Mouse (Mus musculus): ENCODE results near the gene Nalcn.

Nalcn gene

GRCm38 (mm10) chr14:123512923-123513322 is 114.0 kb downstream of the Nalcn start:
- no peak for DNase-seq (ENCODE audit: low read depth, low spot score)

- peak; percentile 7 for DNase-seq (ENCODE audit: low read depth, low spot score)
Observed at GRCm38 (mm10) chr14:123495544-123495943, 131.4 kb downstream of the Nalcn start.

DNA sequence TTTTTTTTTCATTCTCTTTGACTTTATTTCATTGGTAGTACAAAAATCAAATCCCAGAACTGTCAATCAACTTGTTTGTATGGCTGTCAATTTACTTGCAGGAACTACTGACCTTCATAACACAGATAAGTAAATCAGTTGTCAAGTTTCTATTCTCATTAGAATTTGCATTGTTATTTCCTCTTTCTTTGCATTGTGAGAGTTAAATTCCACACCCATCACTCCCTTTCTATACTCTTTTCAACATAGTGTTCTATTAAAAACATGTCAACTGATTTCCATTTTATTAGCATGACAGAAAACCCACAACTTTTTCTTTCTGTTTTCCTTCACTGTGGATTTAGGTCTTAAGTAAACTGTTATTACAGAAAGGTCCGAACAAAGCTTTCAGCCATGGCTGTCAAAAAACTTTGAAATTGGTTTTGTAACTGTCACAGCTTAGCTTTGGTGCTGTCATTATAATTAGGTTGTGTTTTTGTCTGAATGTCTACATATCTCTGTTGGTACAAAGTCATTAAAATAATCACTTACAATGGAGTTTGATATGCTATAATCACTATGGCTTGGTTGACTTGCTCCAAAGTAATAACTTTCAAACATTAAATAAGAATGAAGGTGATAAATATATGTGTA is 138.3 kb downstream of the Nalcn start:
- no peak for DNase-seq (ENCODE audit: low read depth, low spot score)

DNA sequence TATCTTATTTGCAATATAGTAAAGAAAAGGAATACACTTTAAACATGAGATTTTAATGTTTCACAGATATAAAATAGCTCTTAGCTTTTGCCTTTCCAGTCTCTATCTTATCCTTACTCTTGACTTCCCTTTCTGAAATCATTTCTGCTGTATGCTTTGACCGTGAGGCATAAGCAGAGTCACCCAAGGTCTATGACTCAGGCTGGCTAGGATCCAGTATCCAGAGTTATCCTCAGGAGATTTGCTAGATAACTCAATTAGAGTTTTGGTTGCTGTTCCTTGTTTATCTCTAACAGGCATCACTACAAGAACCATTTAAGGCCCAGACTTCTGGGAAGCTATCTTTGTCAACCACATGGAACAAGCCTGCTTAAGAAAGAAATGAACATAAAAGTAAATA is 164.9 kb downstream of the Nalcn start:
- no peak for DNase-seq (ENCODE audit: low read depth, low spot score)

DNA sequence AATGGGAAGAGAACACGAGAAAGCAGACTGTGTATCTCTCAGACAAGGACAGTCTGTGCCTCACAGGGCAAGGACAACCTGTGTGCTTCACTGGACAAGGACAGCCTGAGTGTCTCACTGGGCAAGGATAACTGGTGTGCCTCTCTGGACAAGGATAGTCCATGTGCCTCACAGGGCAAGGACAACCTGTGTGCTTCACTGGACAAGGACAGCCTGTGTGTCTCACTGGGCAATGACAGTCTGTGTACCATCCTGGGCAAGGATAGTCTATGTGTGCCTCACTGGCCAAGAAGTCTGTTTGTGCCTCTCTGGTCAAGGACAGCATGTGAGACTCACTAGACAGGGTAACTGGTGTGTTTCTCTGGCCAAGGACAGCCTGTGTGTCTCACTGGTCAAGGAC is 180.9 kb downstream of the Nalcn start:
- no peak for DNase-seq (ENCODE audit: low read depth, low spot score)

GRCm38 (mm10) chr14:123435542-123435941 is 191.4 kb downstream of the Nalcn start:
- DNase-seq (ENCODE audit: low read depth, low spot score) = no peak

GRCm38 (mm10) chr14:123376167-123376855 is 250.6 kb downstream of the Nalcn start:
- no peak for DNase-seq (ENCODE audit: low read depth, low spot score)

DNA sequence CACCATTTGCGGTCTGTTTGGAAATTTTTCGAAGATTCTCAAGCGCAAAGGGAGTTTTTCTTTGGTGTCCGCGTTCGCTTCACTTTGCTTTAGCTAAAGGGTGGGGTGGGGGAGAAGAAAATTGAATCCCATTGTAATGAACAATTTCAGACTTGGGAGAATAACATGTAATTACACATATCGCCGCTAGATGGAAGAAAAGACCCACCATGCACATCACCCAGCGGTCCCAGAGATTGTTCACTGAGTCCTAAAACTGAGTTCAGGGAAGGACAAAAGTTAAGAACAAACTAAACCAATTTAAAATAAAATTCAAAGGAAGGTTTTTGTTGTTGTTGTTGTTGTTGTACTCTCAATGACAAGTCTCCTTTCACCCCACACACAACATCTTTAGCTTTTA is 255.4 kb downstream of the Nalcn start:
- peak; percentile 37 for DNase-seq (ENCODE audit: low read depth, low spot score)

DNA sequence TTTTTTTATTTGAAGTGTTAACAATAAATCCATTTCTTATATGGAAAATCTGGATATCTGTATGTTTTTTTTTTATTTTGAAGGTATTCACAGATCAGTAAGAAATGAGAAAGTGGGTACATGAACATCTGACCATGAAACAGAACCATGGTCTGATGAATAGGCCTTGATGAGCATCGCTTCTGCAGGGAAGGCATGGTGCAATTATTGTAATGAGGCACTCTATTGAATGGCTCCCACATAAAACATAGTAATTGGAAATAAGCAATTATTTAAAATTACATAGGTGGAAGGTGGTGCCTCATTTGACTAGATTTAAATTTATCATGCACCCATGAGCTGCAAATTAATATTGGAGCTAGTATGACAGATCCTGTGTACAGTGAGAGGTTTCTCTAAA is 267.3 kb downstream of the Nalcn start:
- no peak for DNase-seq (ENCODE audit: low read depth, low spot score)

DNA sequence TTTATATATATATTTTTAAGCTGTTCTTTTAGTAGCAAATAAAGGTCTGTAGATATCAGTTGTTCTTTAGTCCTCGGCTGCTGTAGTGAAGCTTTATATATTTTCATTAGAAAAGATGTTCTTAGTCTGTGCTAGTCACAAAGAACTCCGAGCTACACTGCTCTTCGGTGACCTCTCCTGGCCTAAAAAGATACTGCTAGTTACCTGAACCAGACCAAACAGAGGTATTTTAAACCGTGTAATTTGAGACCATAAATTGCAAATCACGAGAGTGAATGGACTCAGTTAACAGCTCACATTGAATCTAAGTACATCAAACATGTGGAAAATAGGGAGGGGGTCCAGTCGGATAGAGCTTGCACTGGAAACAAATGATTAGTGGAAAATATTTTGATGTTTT is 274.0 kb downstream of the Nalcn start:
- peak; percentile 70 for DNase-seq (ENCODE audit: low read depth, low spot score)

DNA sequence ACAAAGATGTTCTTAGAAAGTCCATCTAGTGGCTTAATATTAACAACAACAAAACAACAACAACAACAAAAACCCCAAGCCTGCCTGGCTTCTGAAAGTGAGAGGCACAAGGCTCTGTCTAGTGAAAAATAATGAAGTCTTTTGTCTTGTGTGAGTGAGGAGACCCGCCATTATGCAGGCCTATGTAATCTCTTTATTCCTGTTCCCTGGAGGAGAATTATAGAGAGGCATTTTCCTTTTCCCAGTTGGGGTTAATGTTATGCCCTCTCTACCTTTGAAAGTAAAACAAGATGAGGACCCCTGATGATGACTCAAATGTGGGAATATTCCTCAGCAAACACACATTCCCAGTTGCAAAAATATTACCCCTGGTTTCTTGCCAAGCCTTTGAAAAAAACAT is 295.1 kb downstream of the Nalcn start:
- DNase-seq (ENCODE audit: low read depth, low spot score) = peak; percentile 37

DNA sequence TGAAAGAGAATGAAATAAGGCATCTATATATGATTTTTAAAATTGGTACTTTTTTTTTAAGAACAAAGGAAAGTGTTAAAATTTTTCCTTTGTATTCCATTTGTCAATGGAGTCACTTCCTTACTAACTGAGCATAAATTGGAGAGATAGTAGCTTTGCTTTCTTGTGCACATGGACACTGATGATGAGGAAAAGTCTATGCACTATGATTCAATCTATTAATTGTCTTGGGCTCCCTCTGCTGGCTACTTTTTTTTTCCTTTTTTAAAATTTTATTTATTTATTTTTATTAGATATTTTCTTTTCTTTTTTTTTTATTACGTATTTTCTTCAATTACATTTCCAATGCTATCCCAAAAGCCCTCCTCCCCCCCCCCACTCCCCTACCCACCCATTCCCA is 312.6 kb downstream of the Nalcn start:
- DNase-seq (ENCODE audit: low read depth, low spot score) = no peak

GRCm38 (mm10) chr14:123312371-123312770 is 314.6 kb downstream of the Nalcn start:
- DNase-seq (ENCODE audit: low read depth, low spot score) = no peak

- DNase-seq (ENCODE audit: low read depth, low spot score) = no peak
Observed at GRCm38 (mm10) chr14:123296068-123296467, 330.9 kb downstream of the Nalcn start.

DNA sequence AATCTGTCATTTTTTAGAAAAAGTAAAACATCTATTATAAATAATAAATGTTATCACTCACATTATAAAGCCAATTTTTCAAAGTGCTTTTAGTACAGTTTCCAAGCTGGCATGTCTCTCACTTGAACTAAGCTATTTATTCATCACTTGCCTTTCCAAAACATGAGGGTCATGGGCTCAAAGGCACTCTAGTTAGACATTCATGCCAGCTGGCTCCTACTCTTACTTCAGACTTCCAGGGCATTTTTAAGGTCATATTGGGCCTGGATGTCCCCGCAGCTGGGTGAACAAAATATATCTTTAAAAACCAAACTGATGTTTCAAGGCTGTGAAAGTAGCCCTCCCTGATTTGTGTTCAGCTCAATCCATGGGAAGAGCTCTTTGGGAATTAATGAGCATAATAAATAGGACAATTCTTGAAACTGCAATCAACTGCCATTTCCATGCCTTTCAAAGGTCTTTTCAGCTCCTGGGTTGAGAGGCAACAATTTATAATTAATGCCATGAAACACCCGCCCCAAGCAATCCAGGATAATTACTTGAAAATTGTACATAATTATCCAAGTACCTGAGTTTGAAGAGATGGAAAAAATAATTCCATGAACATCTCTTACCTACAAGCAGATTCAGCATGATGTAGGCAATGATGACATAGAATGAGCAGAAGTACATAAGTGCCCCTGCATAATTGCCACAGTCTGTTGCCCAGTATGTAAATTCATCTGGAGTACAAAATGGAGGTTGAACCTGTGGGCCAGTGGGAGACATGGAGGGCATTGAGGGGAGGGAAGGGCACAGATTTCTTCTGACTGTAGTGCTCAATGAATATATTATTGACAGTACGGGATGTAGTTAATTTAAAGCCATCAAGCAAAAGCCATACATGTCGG is 335.6 kb downstream of the Nalcn start:
- no peak for DNase-seq (ENCODE audit: low read depth, low spot score)

GRCm38 (mm10) chr14:123282165-123282564 is 344.8 kb downstream of the Nalcn start:
- DNase-seq (ENCODE audit: low read depth, low spot score) = no peak

DNA sequence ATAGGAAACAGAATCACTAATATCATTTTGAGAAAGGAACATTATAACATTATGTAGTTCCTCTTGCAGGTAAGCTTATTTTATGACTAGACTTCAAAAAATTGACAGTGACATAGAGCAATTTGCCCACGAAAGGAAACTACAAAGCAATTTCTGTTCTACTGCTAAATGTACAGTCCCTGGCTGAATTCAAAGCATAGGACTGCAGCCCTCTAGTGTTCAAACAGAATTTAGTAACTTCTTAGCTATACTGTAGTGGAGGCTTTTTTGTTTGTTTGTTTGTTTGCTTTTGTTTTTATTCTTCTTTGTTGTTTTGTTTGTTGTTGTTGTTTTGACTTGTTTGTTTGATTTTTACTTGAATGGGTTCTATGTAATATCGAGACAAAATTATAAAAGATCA is 354.8 kb downstream of the Nalcn start:
- DNase-seq (ENCODE audit: low read depth, low spot score) = no peak

GRCm38 (mm10) chr14:123240738-123241137 is 386.2 kb downstream of the Nalcn start:
- DNase-seq (ENCODE audit: low read depth, low spot score) = no peak

DNA sequence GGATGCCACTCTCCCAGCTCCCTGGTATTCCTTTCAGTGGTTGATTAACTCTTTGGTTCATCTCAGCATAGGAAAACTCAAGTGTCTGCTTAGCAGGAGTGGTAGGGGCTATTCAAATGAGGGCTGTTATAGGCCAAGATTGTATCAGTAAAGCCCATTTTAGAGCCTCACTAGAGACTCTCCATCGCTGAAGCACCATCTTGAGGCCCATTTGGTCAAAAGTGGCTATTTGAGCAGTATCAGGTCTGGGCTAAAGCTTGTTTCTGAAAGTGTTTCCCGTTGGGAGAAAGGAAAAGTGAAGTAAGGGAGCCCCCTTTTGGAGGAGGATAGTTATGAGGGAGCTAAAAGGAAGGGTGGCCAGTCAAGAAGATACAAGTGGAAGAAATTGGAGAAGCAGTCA is 387.0 kb downstream of the Nalcn start:
- DNase-seq (ENCODE audit: low read depth, low spot score) = peak; percentile 23

- no peak for DNase-seq (ENCODE audit: low read depth, low spot score)
Observed at GRCm38 (mm10) chr14:123237002-123237401, 389.9 kb downstream of the Nalcn start.

GRCm38 (mm10) chr14:123232630-123233206 is 394.2 kb downstream of the Nalcn start:
- no peak for DNase-seq (ENCODE audit: low read depth, low spot score)

All from mesoderm, embryonic 11.5 days (tissue).